Mouse (Mus musculus): ENCODE measurements at regions not wholly inside any gene's neighbourhood (a gene's known extent, or its start where the extent isn't known, plus 50 kb on each side); places are given as distances from the start of the nearest gene placed in this dataset.

- Histone ChIP-seq H3K27me3 (ENCODE audit: control insufficient read depth, insufficient read depth, low read length) (no peaks in the 10 kb centered on the region), H3K4me1 (ENCODE audit: control insufficient read depth, insufficient read depth, low read length) (peaks cover 9% of the 10 kb centered on the region), H3K4me3 (ENCODE audit: control insufficient read depth, low read depth, low read length) (no peak overlapping the region), H3K27ac (ENCODE audit: control insufficient read depth, insufficient read depth, low read depth, low read length) (no peak overlapping the region), H3K36me3 (ENCODE audit: control insufficient read depth, insufficient read depth, low read length) (no peaks in the 10 kb centered on the region)
- no peak for TF ChIP-seq POLR2A (IDR thresholded peaks at IDR 0.05; ENCODE audit: control insufficient read depth, low read depth, low read length)
- no peak for TF ChIP-seq CTCF (IDR thresholded peaks at IDR 0.05; ENCODE audit: control insufficient read depth, insufficient read depth, insufficient replicate concordance, low read depth, low read length)
Observed at GRCm38 (mm10) chr10:45000027-45000840, 66.8 kb upstream of the Prep start.

- Histone ChIP-seq H3K27ac (ENCODE audit: control insufficient read depth, insufficient read depth, low read depth, low read length) (no peak overlapping the region), H3K4me3 (ENCODE audit: control insufficient read depth, low read depth, low read length) (no peak overlapping the region), H3K27me3 (ENCODE audit: control insufficient read depth, insufficient read depth, low read length) (no peaks in the 10 kb centered on the region), H3K36me3 (ENCODE audit: control insufficient read depth, insufficient read depth, low read length) (no peaks in the 10 kb centered on the region), H3K4me1 (ENCODE audit: control insufficient read depth, insufficient read depth, low read length) (peaks cover 9% of the 10 kb centered on the region)
- TF ChIP-seq CTCF (IDR thresholded peaks at IDR 0.05; ENCODE audit: control insufficient read depth, insufficient read depth, insufficient replicate concordance, low read depth, low read length) (no peak), POLR2A (IDR thresholded peaks at IDR 0.05; ENCODE audit: control insufficient read depth, low read depth, low read length) (no peak)
Observed at GRCm38 (mm10) chr10:44997906-44998289, 69.1 kb upstream of the Prep start.

- no peak for TF ChIP-seq CTCF (IDR thresholded peaks at IDR 0.05; ENCODE audit: control insufficient read depth, insufficient read depth, insufficient replicate concordance, low read depth, low read length)
- TF ChIP-seq POLR2A (IDR thresholded peaks at IDR 0.05; ENCODE audit: control insufficient read depth, low read depth, low read length), result no peak
- no peaks in the 10 kb centered on the region for H3K27me3 ChIP-seq (ENCODE audit: control insufficient read depth, insufficient read depth, low read length)
- H3K36me3 ChIP-seq (ENCODE audit: control insufficient read depth, insufficient read depth, low read length), result no peaks in the 10 kb centered on the region
- H3K4me1 ChIP-seq (ENCODE audit: control insufficient read depth, insufficient read depth, low read length), result peaks cover 9% of the 10 kb centered on the region
- no peak overlapping the region for H3K27ac ChIP-seq (ENCODE audit: control insufficient read depth, insufficient read depth, low read depth, low read length)
- H3K4me3 ChIP-seq (ENCODE audit: control insufficient read depth, low read depth, low read length), result no peak overlapping the region
Observed at GRCm38 (mm10) chr10:44997184-44997905, 69.7 kb upstream of the Prep start.

GRCm38 (mm10) chr10:44995756-44996155, 71.2 kb upstream of the Prep start:
- Histone ChIP-seq H3K27me3 (ENCODE audit: control insufficient read depth, insufficient read depth, low read length) (no peaks in the 10 kb centered on the region), H3K4me3 (ENCODE audit: control insufficient read depth, low read depth, low read length) (no peak overlapping the region), H3K4me1 (ENCODE audit: control insufficient read depth, insufficient read depth, low read length) (peaks cover 7% of the 10 kb centered on the region), H3K27ac (ENCODE audit: control insufficient read depth, insufficient read depth, low read depth, low read length) (no peak overlapping the region), H3K36me3 (ENCODE audit: control insufficient read depth, insufficient read depth, low read length) (no peaks in the 10 kb centered on the region)
- TF ChIP-seq CTCF (IDR thresholded peaks at IDR 0.05; ENCODE audit: control insufficient read depth, insufficient read depth, insufficient replicate concordance, low read depth, low read length), result no peak
- no peak for TF ChIP-seq POLR2A (IDR thresholded peaks at IDR 0.05; ENCODE audit: control insufficient read depth, low read depth, low read length)

- TF ChIP-seq POLR2A (IDR thresholded peaks at IDR 0.05; ENCODE audit: control insufficient read depth, low read depth, low read length) (no peak), CTCF (IDR thresholded peaks at IDR 0.05; ENCODE audit: control insufficient read depth, insufficient read depth, insufficient replicate concordance, low read depth, low read length) (no peak)
- Histone ChIP-seq H3K27ac (ENCODE audit: control insufficient read depth, insufficient read depth, low read depth, low read length) (no peak overlapping the region), H3K4me3 (ENCODE audit: control insufficient read depth, low read depth, low read length) (no peak overlapping the region), H3K36me3 (ENCODE audit: control insufficient read depth, insufficient read depth, low read length) (no peaks in the 10 kb centered on the region), H3K4me1 (ENCODE audit: control insufficient read depth, insufficient read depth, low read length) (peaks cover 3% of the 10 kb centered on the region; the same call in 1 of the 2 replicates), H3K27me3 (ENCODE audit: control insufficient read depth, insufficient read depth, low read length) (no peaks in the 10 kb centered on the region)
Observed at GRCm38 (mm10) chr10:44994385-44995281, 72.4 kb upstream of the Prep start.

GRCm38 (mm10) chr10:44993470-44994260, 73.3 kb upstream of the Prep start:
- Histone ChIP-seq H3K4me1 (ENCODE audit: control insufficient read depth, insufficient read depth, low read length) (peaks cover 3% of the 10 kb centered on the region; the same call in 1 of the 2 replicates), H3K27ac (ENCODE audit: control insufficient read depth, insufficient read depth, low read depth, low read length) (no peak overlapping the region), H3K27me3 (ENCODE audit: control insufficient read depth, insufficient read depth, low read length) (no peaks in the 10 kb centered on the region), H3K36me3 (ENCODE audit: control insufficient read depth, insufficient read depth, low read length) (no peaks in the 10 kb centered on the region), H3K4me3 (ENCODE audit: control insufficient read depth, low read depth, low read length) (no peak overlapping the region)
- TF ChIP-seq CTCF (IDR thresholded peaks at IDR 0.05; ENCODE audit: control insufficient read depth, insufficient read depth, insufficient replicate concordance, low read depth, low read length) (no peak), POLR2A (IDR thresholded peaks at IDR 0.05; ENCODE audit: control insufficient read depth, low read depth, low read length) (no peak)

Data from testis, adult 2 months (tissue).